Mouse (Mus musculus) frontal cortex, adult (tissue): ENCODE results near the gene Pde4d.
A peak's percentile ranks its signal among the peaks of the same experiment; 100 is the strongest.

ENCODE experiments used
- ATAC-seq: cut with Nextera tagmentation; 2 replicates; pipeline ENCODE4 v1.9.2; 2017; ENCODE audit warnings: mild to moderate bottlenecking, moderate library complexity, mixed read lengths; ENCODE audit not compliant: low TSS enrichment

Gene Pde4d

GRCm38 (mm10) chr13:109287465-109287864 is 837.7 kb downstream of the Pde4d start:
- ATAC-seq: no peak

- no peak for ATAC-seq
Measured at GRCm38 (mm10) chr13:109290922-109291321, 841.2 kb downstream of the Pde4d start.

- no peak for ATAC-seq
Measured at GRCm38 (mm10) chr13:109293011-109293410, 843.3 kb downstream of the Pde4d start.

GRCm38 (mm10) chr13:109296347-109297037 is 846.7 kb downstream of the Pde4d start:
- ATAC-seq: no peak

- ATAC-seq: no peak
Measured at GRCm38 (mm10) chr13:109298852-109299251, 849.1 kb downstream of the Pde4d start.

GRCm38 (mm10) chr13:109299511-109300250 is 849.9 kb downstream of the Pde4d start:
- ATAC-seq: no peak

- ATAC-seq: no peak
Measured at GRCm38 (mm10) chr13:109312542-109312941, 862.8 kb downstream of the Pde4d start.

GRCm38 (mm10) chr13:109315608-109316007 is 865.9 kb downstream of the Pde4d start:
- no peak for ATAC-seq

GRCm38 (mm10) chr13:109317644-109318043 is 867.9 kb downstream of the Pde4d start:
- ATAC-seq: no peak

- ATAC-seq: no peak
Measured at GRCm38 (mm10) chr13:109318434-109318998, 868.8 kb downstream of the Pde4d start.

GRCm38 (mm10) chr13:109326061-109326460 is 876.3 kb downstream of the Pde4d start:
- ATAC-seq: no peak

- no peak for ATAC-seq
Measured at GRCm38 (mm10) chr13:109331563-109331962, 881.8 kb downstream of the Pde4d start.

GRCm38 (mm10) chr13:109341902-109342301 is 892.2 kb downstream of the Pde4d start:
- peak; percentile 71 for ATAC-seq

GRCm38 (mm10) chr13:109342469-109342868 is 892.7 kb downstream of the Pde4d start:
- ATAC-seq: no peak

GRCm38 (mm10) chr13:109343596-109343995 is 893.8 kb downstream of the Pde4d start:
- peak; percentile 99 for ATAC-seq

- no peak for ATAC-seq
Measured at GRCm38 (mm10) chr13:109347770-109348169, 898.0 kb downstream of the Pde4d start.

- ATAC-seq: no peak
Measured at GRCm38 (mm10) chr13:109348316-109348715, 898.6 kb downstream of the Pde4d start.

GRCm38 (mm10) chr13:109350100-109350499 is 900.4 kb downstream of the Pde4d start:
- ATAC-seq: no peak

- peak; percentile 60; the same call in 1 of the 2 replicates for ATAC-seq
Measured at GRCm38 (mm10) chr13:109354017-109354416, 904.3 kb downstream of the Pde4d start.

- peak; percentile 77 for ATAC-seq
Measured at GRCm38 (mm10) chr13:109356252-109356651, 906.5 kb downstream of the Pde4d start.

- peak; percentile 59; the same call in 1 of the 2 replicates for ATAC-seq
Measured at GRCm38 (mm10) chr13:109359994-109360393, 910.2 kb downstream of the Pde4d start.

- ATAC-seq: peak; percentile 65
Measured at GRCm38 (mm10) chr13:109362340-109362739, 912.6 kb downstream of the Pde4d start.

GRCm38 (mm10) chr13:109374465-109374864 is 924.7 kb downstream of the Pde4d start:
- ATAC-seq: no peak
